Mouse (Mus musculus) adrenal gland (tissue): ENCODE results near the gene Apol8.

Experiments
- intact Hi-C: fragments of 180-260 bp; cut with DNase I; formaldehyde crosslinking; loops from one replicate; pipeline ENCODE4 v1.15.1; 2025
- long read RNA-seq, 2 experiments: library from polyadenylated mRNA; unstranded; transcript quantifications; one replicate each; pipeline ENCODE4 v2.0.0; 2020; ENCODE audit warnings: borderline replicate concordance in 1 of 2; ENCODE audit not compliant: insufficient replicate concordance in 1 of 2

Gene Apol8
- long read RNA-seq, experiment 1, result 0 reads
- long read RNA-seq, experiment 2, result 0 reads

DNA sequence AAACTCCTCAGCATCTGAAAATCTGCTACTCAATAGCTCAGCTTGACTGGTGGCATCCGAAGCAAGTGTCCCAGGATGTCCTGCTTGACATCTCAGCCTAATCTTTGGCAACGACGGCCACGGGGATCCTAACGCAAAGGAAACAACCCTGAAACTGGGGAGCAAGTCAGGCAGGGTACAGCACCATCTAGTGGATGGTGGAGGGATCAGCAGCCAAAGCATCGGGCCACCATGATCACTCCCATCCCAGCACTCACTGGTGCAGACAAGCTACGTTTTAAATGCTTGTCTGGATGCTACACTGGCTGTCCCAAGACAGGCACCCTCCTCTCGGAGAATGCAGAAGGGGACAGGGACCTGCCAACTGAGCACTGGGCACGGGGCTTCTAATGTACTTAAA, at the start of gene Apol8:
Gene Apol8, minus strand, starts transcription at position 156 of the 400 bp plus-strand sequence.
- intact Hi-C loops, result no loop called here

DNA sequence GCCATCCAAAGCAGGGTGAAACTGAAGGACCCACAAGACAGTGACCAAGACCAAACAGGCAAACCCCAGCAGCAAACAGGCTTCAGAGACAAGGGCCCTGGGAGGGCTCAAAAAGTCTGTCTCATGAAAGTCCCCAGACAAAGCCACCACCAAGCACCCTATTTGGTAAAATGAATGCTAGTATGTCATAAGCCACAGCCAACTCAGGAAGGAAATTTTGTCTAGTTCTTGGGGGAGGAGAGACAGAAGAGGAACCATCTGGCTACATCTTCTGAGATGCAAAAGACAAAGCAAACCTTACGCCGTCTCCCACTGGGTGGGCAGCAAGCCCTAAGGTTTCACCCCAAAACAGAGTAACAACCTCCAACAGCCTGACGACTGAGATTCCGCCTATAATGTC, 48.9 kb upstream of the Apol8 start:
- intact Hi-C loops, result no loop called here

DNA sequence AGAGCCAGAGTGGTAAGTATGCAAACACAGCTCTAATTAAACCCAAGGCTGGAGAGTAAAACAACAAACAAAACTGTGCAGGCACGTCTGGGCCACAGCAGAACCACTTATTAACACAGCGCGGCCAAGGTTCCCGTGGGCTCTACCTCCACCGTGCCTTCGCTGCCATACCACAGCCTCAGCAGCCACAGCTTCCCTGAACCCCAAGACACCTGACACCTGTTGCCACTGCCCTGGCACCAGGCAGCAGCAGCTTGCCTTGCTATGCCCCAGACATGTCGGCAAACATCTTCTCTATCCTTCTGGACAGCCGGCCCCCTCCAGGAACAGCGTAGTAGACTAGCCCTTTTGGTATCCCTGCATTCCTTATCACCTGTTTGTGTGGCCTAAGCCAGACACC, 48.1 kb upstream of the Apol8 start:
- intact Hi-C loops, result loop anchor here (5.0 kb wide), 1 partner anchor 32 kb away; no protein-coding TSS in a partner anchor

DNA sequence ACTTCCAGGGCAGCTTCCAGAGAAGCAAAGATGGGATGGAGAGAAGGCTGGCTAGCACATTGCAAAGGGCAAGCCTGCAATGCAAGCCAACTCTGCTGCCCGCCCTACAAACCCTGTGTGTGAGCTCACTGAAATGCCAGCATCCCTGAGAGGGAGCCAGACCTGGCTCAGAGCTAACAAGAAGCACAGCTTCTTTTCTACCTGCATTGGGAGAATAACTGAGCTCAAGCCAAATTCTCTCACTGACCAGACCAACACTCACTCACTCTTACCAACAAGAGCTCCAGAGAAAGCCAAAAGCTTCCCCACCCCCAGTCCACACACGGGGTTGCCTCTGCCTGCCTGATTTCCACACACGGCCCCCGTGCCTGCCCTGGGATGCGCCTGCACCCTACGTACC, 47.7 kb upstream of the Apol8 start:
- intact Hi-C loops, result loop anchor here (5.0 kb wide), 1 partner anchor 33 kb away; no protein-coding TSS in a partner anchor

DNA sequence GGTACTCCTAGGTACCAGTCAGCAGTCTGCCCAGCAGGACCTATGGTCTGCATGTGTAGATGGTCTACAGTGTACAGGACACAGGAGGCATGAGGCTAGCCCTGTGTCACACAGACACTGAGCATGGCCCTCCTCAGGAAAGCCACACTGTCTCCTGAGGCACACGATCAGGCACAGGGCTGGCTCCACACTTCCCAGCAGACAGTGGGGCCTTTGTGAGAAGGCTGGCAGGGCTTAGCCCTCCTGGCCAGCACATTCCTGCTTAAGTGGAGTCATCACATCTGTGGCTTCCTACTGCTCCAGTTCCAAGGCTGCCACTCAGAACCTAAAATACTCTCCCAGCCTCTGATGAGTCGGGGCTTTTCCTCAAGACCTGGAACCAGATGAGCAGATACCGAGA, 46.9 kb upstream of the Apol8 start:
- intact Hi-C loops, result loop anchor here (5.0 kb wide), 1 partner anchor 34 kb away; no protein-coding TSS in a partner anchor

DNA sequence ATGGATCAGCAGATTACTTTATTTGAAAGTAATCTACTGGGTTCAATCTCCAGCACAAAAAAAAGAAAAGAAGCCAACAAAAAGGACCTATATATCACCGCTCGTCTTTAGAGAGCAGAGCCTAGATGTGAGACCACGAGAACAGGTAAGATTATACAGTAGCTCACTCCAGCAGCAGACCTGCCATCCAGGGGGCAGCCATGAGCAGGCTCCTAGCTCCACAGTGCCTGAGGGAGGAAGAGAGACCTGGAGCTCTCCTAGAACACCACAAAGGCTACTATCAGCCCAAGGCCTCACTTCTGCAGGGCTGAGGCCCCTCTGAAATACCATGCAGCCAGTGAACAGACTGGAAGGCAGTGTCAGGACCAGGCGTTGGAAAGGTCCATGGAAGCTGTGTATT, 46.2 kb upstream of the Apol8 start:
- intact Hi-C loops, result loop anchor here (5.0 kb wide), 1 partner anchor 34 kb away; no protein-coding TSS in a partner anchor

DNA sequence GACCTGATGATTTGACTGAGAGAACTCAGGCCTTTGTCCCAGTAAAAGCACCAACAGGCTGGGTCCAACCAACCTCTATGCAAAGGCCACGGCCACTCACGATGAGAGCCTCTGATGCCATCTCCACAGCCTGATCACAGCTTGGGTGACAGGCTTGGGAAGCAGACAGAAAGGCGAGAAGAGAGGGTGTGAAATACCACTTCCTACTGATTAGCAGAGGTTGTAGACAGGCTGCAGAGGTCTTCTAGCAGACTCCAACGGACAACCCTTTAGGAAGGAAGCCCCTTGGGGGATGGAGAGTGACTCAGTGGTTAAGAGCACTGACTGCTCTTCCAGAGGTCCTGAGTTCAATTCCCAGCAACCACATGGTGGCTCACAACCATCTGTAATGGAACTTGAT, 44.4 kb upstream of the Apol8 start:
- intact Hi-C loops, result loop anchor here (5.0 kb wide), 1 partner anchor 36 kb away; no protein-coding TSS in a partner anchor

DNA sequence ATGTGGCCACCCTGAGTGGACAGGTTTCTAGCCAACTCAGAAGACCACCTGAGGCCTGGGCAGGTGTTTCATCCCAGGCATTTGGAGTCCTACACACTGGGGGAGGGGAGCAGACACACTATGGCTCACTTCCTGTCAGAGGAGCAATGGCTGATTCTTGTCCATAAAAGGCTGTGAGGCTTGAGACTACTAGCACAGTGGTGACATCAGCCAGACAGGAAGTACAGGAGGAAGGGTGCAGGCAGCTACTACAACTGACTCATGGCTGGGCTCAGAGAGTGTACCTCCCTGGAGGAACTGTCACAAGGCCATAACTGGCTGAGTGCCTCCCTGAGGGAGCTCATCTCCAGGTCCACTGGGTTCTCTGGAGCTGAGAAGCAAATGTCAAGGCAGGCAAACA, 43.7 kb upstream of the Apol8 start:
- intact Hi-C loops, result loop anchor here (5.0 kb wide), 1 partner anchor 37 kb away; no protein-coding TSS in a partner anchor

DNA sequence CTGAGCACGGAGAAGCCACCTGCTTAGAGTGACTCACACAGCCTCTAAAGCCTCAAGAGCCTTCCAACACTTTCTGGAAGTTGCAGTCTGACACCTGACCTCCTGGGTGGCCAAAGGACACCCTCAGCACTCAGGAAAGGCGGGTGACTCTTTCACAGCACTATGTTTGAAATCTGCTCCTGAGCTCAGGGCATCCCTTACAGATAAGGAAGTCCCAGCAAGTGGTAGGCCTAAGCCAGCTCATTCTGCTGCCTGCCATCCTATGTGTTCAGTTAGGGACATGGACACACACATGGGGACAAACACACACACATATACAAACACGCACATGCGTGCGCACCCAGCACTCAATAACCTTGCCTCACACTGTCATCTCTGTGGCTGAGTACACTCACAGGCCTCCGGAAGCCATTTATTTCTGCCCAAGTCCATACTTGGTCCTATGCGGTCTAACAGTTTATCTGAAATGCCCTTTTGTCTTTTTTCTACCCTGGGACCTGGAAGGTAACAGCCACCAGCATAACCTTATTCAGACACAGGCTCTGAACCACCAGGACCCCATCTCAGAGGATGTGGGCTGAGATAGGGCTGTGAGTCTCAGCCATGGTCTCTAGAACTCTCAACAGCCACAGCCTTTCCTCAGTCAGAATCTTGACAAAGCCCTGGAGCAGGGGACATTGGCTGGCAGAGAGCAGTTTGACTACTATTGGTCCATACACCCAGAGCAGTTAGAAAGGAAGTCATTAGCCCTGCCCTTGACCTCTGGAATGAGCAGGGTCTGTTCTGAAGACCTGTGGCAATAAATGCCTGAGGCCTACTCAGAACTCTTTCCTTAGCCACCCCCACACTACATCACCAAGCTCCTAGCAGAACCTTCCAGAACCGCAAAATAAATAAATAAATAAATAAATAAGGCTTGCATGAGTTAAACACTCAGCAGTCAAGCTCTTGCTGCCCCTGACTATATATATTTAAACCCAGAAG, 43.0 kb upstream of the Apol8 start:
- intact Hi-C loops, result loop anchor here (5.0 kb wide), 2 partner anchors 37 to 38 kb away; no protein-coding TSS in a partner anchor

DNA sequence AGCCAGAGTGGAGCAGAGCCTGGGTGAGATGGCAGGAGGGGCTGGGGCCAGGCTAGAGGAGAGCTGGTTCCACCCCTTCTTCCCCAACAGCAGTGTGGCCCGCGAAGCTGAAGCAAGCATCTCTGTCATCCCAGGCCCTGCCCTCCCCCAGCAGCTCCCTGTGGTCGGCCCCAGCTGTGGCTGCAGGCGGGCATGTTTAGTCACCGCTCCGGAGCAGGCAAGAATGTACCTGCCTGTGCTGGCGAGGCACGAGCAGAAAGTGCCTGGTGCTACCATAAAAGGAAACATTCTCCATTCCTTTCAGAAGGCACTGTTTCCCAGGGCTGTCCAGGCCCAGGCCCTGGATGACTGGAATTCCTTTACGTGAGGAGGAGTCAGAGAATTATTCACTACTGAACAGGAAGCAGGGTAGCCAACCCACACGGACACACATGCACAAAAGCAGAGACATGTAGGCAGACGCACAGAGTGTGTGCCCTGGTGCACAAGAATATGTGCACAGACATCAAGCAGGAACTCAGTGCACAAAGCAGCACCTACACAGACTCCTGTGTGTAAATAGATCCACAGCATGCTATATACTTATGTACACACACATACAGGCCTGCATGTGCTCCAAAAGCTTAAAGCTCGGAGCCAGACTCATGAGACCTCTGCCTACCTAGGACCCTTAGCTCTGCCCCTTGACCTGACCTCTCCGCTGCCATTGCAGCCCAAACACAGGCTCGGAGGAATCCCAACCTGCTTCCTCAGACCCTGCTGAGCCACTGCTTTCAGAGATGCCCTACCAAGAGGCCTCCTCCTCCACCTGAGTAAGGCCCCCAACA, 42.1 kb upstream of the Apol8 start:
- intact Hi-C loops, result loop anchor here (5.0 kb wide), 1 partner anchor 37 kb away; no protein-coding TSS in a partner anchor

DNA sequence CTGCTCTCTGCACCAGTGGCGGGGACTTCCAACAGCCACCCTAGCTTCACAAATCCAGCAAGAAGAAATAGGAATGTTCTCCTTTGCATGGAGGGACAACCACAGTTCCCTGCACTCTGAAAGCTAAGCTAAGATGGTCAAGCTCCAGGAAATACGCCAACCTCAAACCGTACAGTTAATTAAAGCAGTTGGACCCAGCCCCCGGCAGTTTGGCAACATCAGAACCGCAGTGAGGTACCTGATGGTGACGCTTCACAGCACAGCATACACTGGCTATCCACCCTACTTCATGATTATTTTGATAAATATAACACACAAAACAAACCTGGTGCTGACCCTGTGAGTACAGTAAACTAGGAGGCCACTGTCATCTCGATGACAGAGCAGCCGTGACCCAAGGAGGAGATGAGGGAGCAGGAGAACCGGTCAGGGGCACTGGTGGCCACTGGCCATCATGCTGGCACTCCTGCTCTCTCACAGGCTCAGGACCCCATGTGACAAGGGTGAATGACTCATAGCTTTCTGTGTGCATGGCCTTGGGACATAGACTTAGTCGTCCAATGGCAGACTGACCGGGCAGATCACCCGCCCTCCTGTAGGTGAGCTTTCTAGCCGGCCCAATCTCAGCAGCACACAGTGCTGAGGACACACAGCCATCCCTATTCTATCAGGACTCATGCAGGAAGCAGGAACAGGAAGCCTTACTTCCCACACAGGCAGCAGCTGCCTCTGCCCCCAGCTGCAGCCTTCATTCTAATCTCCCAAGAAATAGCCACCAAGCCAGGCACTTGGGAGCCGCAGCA, 41.0 kb upstream of the Apol8 start:
- intact Hi-C loops, result loop anchor here (5.0 kb wide), 1 partner anchor 36 kb away; no protein-coding TSS in a partner anchor

DNA sequence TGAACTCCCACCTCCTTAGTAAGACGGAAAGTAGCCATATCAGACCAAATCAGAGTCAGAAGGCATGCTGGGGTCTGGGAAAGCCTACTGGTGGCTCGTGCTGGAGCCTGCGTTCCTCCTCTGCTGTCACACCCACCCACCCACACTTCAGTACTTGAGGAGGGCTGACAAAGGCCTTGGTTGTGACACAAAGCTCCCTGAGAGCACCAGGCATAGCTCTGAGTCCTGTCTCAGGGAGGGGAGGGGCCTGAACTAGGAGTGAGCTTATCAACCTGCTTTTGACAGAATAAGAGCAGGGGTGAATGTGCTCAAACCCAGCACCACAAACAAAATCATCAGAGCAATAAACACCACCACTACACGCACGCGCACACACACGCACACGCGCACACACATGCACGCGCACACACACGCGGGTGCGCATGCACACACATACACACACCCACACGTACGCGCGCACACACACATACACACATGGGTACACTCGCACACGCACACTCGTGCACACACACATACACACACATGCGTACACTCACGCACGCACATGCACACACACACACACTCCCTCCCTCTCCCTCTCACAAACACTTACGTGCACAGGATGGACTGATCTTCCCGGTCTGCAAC, 39.7 kb upstream of the Apol8 start:
- intact Hi-C loops, result loop anchor here (5.0 kb wide), 1 partner anchor 34 kb away; no protein-coding TSS in a partner anchor

DNA sequence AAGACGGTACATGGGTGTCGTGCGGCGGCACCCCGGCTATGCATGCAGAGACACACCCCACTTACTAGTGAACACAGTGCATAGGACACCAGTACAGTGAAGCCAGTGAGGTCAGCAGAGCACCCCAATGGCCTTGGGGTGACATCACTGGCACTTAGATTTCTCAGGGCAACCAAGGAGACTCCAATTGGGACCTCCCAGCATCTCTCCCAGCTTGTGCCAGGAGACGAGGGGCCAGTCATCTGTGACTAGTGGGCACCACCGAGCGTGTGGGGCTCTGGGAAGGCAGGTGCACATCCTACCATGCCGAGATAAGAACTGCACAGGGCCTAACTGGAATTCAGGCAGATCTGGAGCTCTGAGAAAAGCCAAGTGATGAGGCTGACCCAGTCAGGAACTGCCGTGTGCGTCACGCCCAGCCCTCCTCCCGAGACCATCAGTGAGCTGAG, 38.1 kb upstream of the Apol8 start:
- intact Hi-C loops, result loop anchor here (5.0 kb wide), 1 partner anchor 33 kb away; no protein-coding TSS in a partner anchor

DNA sequence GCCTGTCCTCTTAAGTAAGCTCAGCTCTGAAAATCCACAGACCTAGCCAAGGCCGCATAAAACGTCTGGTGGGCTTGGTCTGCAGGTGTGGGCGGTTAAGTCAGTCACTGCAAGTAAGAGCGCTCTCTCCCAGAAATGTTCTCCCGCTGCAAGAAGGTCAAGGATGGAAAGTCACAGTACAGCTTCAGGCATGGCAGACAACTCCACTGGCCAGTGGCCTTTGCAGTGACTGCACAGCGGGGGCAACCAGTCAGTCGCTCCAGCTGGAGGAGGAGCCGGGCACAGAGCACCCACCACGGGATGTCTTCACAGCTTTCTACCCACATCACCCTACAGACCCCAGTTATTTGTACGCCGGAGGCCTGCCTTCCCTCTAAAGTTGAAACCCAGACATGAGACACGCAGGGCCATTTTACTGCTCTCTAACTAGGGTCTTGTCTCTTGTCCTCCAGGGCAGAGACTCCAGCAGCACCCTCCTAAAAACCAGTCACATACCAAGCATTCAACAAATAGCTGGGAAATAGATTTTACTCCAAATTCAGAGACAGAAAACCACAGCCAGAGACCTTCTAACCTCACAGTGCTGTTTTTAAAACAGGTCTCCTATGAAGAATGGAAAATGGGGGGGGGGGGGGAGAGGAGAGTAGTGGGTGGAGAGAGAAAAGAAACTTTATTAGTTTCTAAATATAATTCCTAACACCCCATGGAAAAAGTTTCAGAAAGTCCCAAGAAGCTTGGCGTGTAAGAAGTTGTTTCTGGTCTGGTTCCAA, 37.5 kb upstream of the Apol8 start:
- intact Hi-C loops, result no loop called here

DNA sequence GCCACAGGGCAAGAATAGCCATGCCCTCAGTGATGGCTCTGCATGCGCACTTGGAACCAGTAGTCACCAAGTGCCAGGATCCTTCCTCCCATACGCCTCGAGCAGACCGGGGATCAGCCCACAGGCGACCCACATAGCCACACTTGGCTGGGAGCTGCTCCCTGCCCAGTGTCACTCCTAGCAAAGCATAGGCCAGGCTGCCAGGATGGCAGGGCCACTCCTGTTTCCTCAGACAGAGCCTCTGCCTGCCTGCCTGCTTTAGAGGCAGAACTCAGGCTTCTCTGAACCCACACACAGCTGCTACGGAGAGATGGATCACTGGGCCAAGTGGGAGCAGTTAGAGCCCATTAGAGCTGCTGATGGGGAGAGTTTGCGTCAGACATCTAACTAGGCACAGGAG, 36.8 kb upstream of the Apol8 start:
- intact Hi-C loops, result no loop called here

DNA sequence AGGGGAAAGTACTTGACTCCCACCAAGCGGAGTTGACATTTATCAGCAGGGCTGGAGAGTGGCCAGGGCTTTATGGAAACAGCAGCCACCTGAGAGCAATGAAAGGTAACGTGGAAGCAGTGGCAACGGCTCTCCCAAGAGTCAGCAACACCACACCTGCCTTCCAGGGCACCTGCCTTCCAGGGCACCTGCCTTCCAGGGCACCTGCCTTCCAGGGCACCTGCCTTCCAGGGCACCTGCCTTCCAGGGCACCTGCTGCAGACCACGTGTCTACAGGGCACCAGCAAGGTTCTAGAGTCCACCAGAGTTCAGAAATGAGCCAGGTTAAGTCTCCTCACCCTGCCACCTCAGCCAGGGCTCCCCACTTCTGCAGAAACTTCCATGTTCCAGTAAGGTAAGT, 36.3 kb upstream of the Apol8 start:
- intact Hi-C loops, result no loop called here

DNA sequence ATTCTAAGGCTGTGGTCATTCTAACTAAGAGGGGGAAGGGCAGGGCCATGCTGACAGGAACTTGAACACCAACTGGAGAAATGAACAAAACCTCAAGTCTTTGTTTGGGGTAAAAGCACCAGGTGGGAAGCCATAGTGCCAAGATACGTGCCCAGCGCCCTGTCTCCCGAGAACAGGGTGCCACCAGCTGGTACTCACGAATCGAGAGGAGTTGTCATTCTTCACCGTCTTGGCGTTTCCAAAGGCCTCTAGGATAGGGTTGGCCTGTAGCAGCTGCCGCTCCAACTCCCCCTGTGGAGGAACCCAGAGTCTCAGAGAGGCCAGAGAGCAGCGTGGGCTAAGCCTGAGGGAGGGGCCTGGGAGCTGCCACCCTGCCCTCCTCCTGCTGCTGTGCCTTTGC, 35.3 kb upstream of the Apol8 start:
- intact Hi-C loops, result no loop called here

DNA sequence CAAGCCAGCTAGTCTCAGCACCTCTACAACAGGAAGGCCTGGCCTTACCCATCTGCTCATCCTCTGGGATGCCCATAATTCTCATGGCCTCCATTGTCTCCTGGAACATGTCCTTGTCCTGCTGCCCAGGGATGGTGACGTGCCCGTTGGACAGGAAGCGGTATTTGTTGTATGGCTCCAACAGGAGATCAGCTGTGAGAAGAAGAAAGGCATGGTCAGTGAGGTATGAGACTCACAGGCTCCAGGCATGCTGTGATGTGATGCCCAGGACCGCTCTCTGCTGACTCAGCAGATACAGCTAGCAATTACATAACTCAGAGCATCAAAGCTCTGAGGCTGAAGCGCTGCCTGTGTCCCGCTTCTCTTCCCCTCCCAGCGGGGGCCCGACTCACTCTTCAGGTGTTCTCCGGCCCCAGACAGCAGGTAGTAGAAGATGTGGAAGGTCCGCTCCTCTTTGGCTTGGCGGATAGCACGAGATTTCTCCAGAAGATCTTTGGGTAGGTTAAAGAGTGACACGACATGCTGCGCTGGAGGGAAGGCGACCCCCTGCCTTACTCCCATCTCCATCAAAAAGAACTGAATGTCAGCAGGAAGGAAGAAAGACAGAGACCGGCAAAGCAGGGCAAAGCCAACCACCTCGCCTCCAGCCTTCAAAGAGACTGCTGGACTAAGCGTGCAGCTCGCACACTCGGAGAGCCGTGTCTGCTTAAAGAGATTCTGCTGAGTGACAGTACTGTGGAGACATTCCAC, 34.0 kb upstream of the Apol8 start:
- intact Hi-C loops, result no loop called here
